Mouse (Mus musculus): ENCODE measurements around the gene Vmn1r95. TPM values are rescaled to one million over a fixed set of nuclear protein-coding genes. Genes with fewer than 3 reads are reported as not detected.

The Vmn1r95 gene
- total RNA-seq (2023): not detected

GRCm38 (mm10) chr7:20193410-20193809, at the start of gene Vmn1r95:
TSS of gene Vmn1r95 (plus strand) at chr7:20193710.

DNA sequence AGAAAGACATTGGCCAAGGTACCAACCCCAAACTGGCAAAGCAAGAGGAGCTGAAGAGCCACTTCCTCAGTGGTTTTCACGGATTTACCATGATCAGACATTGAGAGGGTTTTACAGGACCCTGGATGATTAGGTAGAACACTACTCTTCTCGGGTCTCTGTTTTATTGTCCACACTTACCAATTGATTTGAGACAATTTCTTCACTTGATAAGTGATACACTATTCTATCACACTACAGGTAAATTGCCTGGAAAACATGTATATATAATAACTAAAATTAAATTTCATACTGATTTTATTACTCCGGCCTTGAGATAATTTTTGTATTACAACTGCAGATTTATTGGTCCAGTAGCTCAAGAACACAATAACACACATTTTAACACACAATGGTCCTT, 25.2 kb upstream of the Vmn1r95 start, which contains the start of gene Vmn1r94:
TSS of gene Vmn1r94 (minus strand) at position 101 of the 400 bp plus-strand sequence.

DNA sequence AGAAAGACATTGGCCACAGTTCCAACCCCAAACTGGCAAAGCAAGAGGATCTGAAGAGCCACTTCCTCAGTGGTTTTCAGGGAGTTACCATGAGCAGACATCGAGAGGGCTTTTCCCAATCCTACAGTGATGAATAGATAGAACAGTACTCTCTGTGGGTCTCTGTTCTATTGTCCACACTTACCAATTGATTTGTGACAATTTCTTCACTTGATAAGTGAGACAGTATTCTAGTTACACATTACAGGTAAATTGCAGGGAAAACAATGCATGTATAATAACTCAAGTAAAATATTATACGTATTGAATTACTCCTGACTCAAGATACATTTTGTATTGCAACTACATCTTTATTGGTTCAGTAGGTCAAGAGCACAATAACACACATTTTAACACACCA, 12.0 kb downstream of the Vmn1r95 start, which contains the start of gene Gm6164:
TSS of gene Gm6164 (minus strand) at position 101 of the 400 bp plus-strand sequence.

GRCm38 (mm10) chr7:20233728-20234127, 40.2 kb downstream of the Vmn1r95 start, which contains the start of gene Gm4498:
TSS of gene Gm4498 (minus strand) at chr7:20233828.

Other genes starting within 250 kb of the Vmn1r95 start
- gene Igsf23, start 243.0 kb upstream of the Vmn1r95 start, total RNA-seq (2023): not detected
- not detected for gene Ceacam20, start 228.3 kb upstream of the Vmn1r95 start, total RNA-seq (2023)
- gene Nlrp9b, start 202.2 kb upstream of the Vmn1r95 start, total RNA-seq (2023): not detected
- not detected for gene Vmn1r91, start 94.0 kb upstream of the Vmn1r95 start, total RNA-seq (2023)
- not detected for gene Gm16442, start 71.1 kb upstream of the Vmn1r95 start, total RNA-seq (2023)
- not detected for gene Vmn1r93, start 54.6 kb upstream of the Vmn1r95 start, total RNA-seq (2023)
- not detected for gene Vmn1r94, start 25.3 kb upstream of the Vmn1r95 start, total RNA-seq (2023)
- not detected for gene Gm6164, start 11.9 kb downstream of the Vmn1r95 start, total RNA-seq (2023)
- gene Gm4498, start 40.1 kb downstream of the Vmn1r95 start, total RNA-seq (2023): not detected
- not detected for gene Gm5890, start 69.1 kb downstream of the Vmn1r95 start, total RNA-seq (2023)
- gene Gm4133, start 140.4 kb downstream of the Vmn1r95 start, total RNA-seq (2023): not detected
- not detected for gene Gm5728, start 181.7 kb downstream of the Vmn1r95 start, total RNA-seq (2023)
- gene Vmn1r100, start 224.2 kb downstream of the Vmn1r95 start, total RNA-seq (2023): not detected
- gene Vmn1r101, start 248.9 kb downstream of the Vmn1r95 start, total RNA-seq (2023): not detected